Mouse (Mus musculus) intestine, embryonic 15.5 days (tissue): Measurements from ENCODE around the gene Bcl11b. TPM values are rescaled to one million over a fixed set of nuclear protein-coding genes. Genes with fewer than 3 reads are reported as not detected.

Experiments
- ATAC-seq: fragments of 200-750 bp; cut with Nextera tagmentation; 2 replicates; pipeline ENCODE4 v1.8.0; 2017; ENCODE audit warnings: moderate TSS enrichment, moderate library complexity
- H3K27ac ChIP-seq: fragments of 300-500 bp; sonication (generic); 2 replicates; pipeline ENCODE4 v1.5.1; 2015; ENCODE audit warnings: mild to moderate bottlenecking, inconsistent platforms
- H3K27me3 ChIP-seq: fragments of 300-500 bp; sonication (generic); replicated peaks from 2 replicates; pipeline ENCODE4 v1.6.1; 2015; ENCODE audit warnings: inconsistent platforms
- H3K36me3 ChIP-seq: fragments of 300-500 bp; sonication (generic); 2 replicates; pipeline ENCODE4 v1.6.1; 2015; ENCODE audit warnings: inconsistent platforms
- H3K4me1 ChIP-seq: fragments of 300-500 bp; sonication (generic); replicated peaks from 2 replicates; pipeline ENCODE4 v1.6.1; 2015; ENCODE audit warnings: inconsistent platforms
- H3K4me2 ChIP-seq: fragments of 300-500 bp; sonication (generic); replicated peaks from 2 replicates; pipeline ENCODE4 v1.6.1; 2015; ENCODE audit warnings: mild to moderate bottlenecking, inconsistent platforms
- H3K4me3 ChIP-seq: fragments of 300-500 bp; sonication (generic); replicated peaks from 2 replicates; pipeline ENCODE4 v1.5.1; 2015; ENCODE audit warnings: inconsistent platforms
- H3K9ac ChIP-seq: fragments of 300-500 bp; sonication (generic); 2 replicates; pipeline ENCODE4 v1.6.1; 2015; ENCODE audit warnings: inconsistent platforms
- H3K9me3 ChIP-seq: fragments of 300-500 bp; sonication (generic); 2 replicates; pipeline ENCODE4 v1.6.1; 2016; ENCODE audit warnings: inconsistent platforms
- WGBS: fragments of 180-500 bp; shearing (Covaris S2); methylation state at CpG from one replicate; pipeline ENCODE4 v1.1.7; 2015; 5-methylcytosine and 5-hydroxymethylcytosine counted together
- polyA plus RNA-seq: library from polyadenylated mRNA; unstranded; fragments of >200 nt; fragmentation: Nextera tagmentation; extraction: Ambion mirVana; gene quantifications from 2 replicates; pipeline ENCODE4 v1.2.1, GENCODE M21; 2015

The Bcl11b gene
- polyA plus RNA-seq, 1 experiment from 2014 or later = 6.9 TPM

DNA sequence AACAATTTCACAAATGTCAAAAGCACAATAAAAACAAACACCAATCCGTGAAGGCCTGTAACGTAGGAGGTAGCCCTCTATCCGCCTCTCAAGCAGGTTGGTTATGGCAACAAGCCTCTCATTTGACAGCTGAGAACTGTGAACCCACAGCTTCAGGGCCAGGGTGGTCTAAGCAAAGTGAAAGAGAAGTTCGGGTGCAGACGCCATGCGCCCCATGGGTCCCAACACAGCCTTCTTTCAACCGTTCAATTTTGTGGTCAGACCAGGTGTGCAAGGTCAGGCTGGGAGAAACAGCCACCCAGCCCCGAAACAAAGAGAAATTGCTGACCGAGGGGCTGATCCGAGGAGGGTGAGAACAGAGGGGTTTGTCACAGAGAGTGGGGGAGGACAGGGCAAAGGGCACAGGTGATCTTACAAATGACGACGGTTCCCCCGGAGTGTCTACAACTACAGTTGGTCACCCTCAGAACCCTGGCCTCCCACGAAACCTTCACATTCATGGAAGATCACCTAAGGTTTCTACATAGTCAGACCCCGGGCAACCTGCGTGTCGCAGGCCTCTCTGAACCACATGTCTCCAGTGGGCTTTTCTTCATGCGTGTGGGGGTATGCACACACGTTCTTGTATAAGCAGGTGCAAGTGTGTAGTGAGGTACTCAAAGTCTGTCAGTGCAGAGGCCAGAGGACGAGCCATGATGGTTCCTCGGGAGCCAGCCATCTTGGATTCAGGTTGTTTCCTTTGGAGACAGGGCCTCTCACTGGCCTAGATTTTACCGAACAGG, 77.1 kb downstream of the Bcl11b start:
- Histone ChIP-seq H3K4me3 (no peak overlapping the region), H3K4me2 (no peak overlapping the region), H3K27me3 (no peaks in the 10 kb centered on the region), H3K4me1 (peaks cover 29% of the 10 kb centered on the region), H3K9me3 (no peaks in the 10 kb centered on the region), H3K9ac (no peak overlapping the region), H3K36me3 (no peaks in the 10 kb centered on the region), H3K27ac (no peak overlapping the region)
- ATAC-seq = no peak
- 91% methylated on average over 22 of the region's 22 CpGs for WGBS

DNA sequence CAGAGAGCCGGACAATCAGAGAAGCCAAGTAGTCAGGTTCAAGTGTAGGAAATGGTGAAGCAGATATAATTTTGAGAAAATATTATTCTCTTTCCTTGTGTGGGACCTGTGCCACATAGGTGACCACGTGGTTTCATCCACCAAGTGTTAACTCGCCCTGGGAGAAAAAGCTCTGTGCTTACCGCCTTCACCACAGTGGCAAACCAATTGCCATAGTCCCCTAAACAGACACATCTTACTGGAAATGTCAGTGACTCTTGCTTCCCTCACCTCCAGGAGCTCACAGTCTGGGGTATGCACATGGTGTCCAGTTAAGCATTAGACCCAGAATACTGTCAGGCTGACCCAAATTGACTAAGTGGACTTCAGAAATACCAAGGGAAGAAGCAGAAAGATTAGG, 78.7 kb downstream of the Bcl11b start:
- ATAC-seq = no peak
- H3K4me2 ChIP-seq = no peak overlapping the region
- H3K9me3 ChIP-seq = no peaks in the 10 kb centered on the region
- H3K9ac ChIP-seq = no peak overlapping the region
- H3K4me3 ChIP-seq = no peak overlapping the region
- WGBS = 90% methylated on average over 4 of the region's 4 CpGs
- H3K27ac ChIP-seq = no peak overlapping the region
- H3K27me3 ChIP-seq = no peaks in the 10 kb centered on the region
- H3K4me1 ChIP-seq = peaks cover 23% of the 10 kb centered on the region
- H3K36me3 ChIP-seq = no peaks in the 10 kb centered on the region

DNA sequence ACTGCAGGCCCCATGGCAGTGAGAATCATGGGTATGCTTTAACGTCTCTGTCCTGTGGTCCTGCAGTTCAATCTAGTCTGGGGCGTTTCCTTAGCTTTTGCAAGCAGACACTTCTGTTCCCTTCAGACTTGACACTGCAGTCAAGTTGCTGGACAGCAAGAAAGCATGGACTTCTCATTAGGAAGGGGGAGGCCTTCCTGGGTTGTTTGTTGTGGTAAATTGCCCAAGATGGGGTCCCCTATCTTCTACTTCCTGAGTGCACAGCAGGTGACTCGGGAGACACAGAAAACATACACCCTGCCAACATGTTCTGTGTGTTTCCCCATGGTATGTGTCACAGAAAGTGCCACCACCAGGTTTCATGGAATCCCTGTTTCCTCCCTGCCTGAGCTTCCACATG, 79.4 kb downstream of the Bcl11b start:
- H3K27me3 ChIP-seq = no peaks in the 10 kb centered on the region
- no peak overlapping the region for H3K4me2 ChIP-seq
- peaks cover 21% of the 10 kb centered on the region for H3K4me1 ChIP-seq
- H3K4me3 ChIP-seq = no peak overlapping the region
- 49% methylated on average over 3 of the region's 3 CpGs for WGBS
- no peak for ATAC-seq
- H3K9me3 ChIP-seq = no peaks in the 10 kb centered on the region
- no peak overlapping the region for H3K9ac ChIP-seq
- no peaks in the 10 kb centered on the region for H3K36me3 ChIP-seq
- no peak overlapping the region for H3K27ac ChIP-seq

DNA sequence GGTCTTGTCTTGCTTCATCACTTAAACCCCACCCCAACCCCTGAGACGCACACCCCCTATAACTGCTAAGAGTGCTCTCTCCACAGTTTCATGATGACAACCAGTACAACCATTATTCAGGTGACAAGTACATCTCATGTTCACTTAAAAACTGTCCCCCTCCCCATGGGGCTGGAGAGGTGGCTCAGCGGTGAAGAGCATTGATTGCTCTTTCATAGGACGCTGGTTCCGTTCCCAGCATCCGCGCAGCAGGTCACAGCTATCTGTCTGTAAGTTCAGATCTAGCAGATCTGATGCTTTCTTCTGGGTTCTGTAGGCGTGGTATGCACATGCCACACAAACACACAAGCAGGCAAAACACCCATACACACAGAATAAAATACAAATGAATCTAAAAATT, 81.2 kb downstream of the Bcl11b start:
- no peak overlapping the region for H3K4me2 ChIP-seq
- H3K4me3 ChIP-seq = no peak overlapping the region
- peaks cover 14% of the 10 kb centered on the region for H3K4me1 ChIP-seq
- no peak overlapping the region for H3K9ac ChIP-seq
- no peak overlapping the region for H3K27ac ChIP-seq
- WGBS = 95% methylated on average over 7 of the region's 7 CpGs
- peaks cover 2% of the 10 kb centered on the region for H3K36me3 ChIP-seq
- H3K9me3 ChIP-seq = no peaks in the 10 kb centered on the region
- no peaks in the 10 kb centered on the region for H3K27me3 ChIP-seq
- ATAC-seq = no peak

DNA sequence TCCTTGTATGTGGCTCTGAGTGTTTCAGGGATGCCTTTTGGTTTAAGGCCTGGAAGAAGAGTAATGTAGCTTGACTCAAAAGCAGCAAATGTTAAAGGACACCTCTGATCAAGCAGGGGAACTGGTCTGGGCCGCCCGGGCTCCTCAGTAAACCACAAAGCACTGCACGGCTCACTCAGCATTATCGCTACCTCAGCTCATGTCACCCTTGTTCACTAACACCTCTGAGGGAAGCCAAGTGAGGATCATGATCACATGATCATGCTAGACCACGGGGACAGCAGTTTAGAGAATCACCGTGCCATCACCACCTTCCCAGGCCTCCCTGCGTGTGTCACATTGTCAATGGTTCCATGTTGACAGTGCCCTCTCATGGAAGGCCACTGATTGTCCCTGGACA, 81.8 kb downstream of the Bcl11b start:
- no peak overlapping the region for H3K9ac ChIP-seq
- WGBS = 89% methylated on average over 7 of the region's 7 CpGs
- H3K36me3 ChIP-seq = peaks cover 8% of the 10 kb centered on the region
- peaks cover 14% of the 10 kb centered on the region for H3K4me1 ChIP-seq
- H3K4me3 ChIP-seq = no peak overlapping the region
- ATAC-seq = no peak
- no peak overlapping the region for H3K4me2 ChIP-seq
- no peaks in the 10 kb centered on the region for H3K27me3 ChIP-seq
- H3K9me3 ChIP-seq = peaks cover 3% of the 10 kb centered on the region; the same call in 1 of the 2 replicates
- no peak overlapping the region for H3K27ac ChIP-seq

DNA sequence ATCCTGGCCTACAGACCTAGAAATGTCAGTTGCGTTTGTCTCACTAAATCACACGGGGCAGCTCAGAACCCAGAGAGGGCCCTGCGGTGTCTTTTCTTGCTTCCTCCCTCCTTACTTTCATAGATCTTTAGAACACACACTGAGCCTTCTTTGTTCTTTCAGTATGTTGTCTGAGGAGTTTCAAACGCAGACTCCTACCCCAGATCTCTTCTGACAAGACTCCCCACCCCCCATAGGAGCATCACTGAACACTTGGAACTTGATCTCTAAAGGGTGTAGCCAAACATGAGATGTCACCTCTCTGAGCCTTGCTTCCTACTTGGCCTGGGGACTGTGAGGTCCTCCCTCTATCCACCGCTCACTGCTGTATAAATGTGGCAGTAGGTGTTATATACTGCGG, 82.2 kb downstream of the Bcl11b start:
- WGBS = 71% methylated on average over 6 of the region's 6 CpGs
- no peak for ATAC-seq
- no peak overlapping the region for H3K9ac ChIP-seq

DNA sequence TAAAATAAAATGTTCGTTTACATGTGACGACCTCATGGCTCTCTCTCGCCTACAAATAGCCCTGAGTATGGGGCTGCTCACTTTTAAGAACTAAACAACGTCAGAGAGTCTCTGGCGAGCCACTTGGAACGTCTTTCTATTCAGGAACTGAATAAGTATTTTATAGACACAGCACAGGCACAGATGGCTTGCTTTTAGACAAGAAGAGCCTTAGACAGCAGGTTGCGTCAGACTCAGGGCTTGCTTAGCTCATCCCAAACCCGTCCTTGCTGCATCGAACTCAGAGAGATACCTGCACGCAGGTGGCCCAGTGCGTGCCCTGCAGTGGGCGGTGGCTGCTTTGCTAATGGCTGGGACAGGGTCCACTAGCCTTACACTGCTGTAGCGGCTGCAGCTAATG, 82.7 kb downstream of the Bcl11b start:
- no peak; the same call in 1 of the 2 replicates for ATAC-seq
- no peak overlapping the region for H3K27ac ChIP-seq
- H3K4me1 ChIP-seq = peaks cover 14% of the 10 kb centered on the region
- no peaks in the 10 kb centered on the region for H3K27me3 ChIP-seq
- peaks cover 11% of the 10 kb centered on the region; the same call in 1 of the 2 replicates for H3K9me3 ChIP-seq
- peaks cover 17% of the 10 kb centered on the region for H3K36me3 ChIP-seq
- no peak overlapping the region for H3K4me3 ChIP-seq
- WGBS = 46% methylated on average over 13 of the region's 13 CpGs
- no peak overlapping the region for H3K4me2 ChIP-seq
- H3K9ac ChIP-seq = no peak overlapping the region

More for the DNA sequence above, 82.2 kb downstream of the Bcl11b start:
- Histone ChIP-seq H3K36me3 (peaks cover 12% of the 10 kb centered on the region), H3K4me1 (peaks cover 14% of the 10 kb centered on the region), H3K27me3 (no peaks in the 10 kb centered on the region), H3K4me2 (no peak overlapping the region), H3K9me3 (peaks cover 7% of the 10 kb centered on the region; the same call in 1 of the 2 replicates), H3K27ac (no peak overlapping the region), H3K4me3 (no peak overlapping the region)

DNA sequence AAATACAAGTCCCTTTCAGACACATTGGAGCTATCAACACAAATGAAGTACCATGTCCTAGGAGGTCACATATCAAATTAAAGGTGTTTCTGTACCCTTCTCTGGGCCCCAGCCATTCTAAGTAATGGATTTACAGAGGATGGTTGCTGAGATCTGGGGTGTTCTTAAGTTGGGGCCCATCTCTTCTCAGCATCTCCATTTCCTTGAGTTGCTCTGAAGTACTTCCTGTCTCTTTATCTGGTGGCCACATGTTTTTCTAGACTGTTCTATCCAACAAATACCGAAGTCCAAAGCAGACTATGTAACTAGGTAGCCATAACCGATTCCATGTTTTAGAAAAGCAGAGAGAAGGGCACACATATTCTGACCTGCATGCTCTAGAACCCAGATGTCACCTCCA, 83.3 kb downstream of the Bcl11b start:
- Histone ChIP-seq H3K9me3 (peaks cover 11% of the 10 kb centered on the region; the same call in 1 of the 2 replicates), H3K27ac (no peak overlapping the region), H3K4me2 (no peak overlapping the region), H3K27me3 (no peaks in the 10 kb centered on the region), H3K9ac (no peak overlapping the region), H3K4me1 (peaks cover 10% of the 10 kb centered on the region), H3K36me3 (peaks cover 22% of the 10 kb centered on the region), H3K4me3 (no peak overlapping the region)
- no peak for ATAC-seq
- WGBS = 84% methylated on average over 2 of the region's 2 CpGs

DNA sequence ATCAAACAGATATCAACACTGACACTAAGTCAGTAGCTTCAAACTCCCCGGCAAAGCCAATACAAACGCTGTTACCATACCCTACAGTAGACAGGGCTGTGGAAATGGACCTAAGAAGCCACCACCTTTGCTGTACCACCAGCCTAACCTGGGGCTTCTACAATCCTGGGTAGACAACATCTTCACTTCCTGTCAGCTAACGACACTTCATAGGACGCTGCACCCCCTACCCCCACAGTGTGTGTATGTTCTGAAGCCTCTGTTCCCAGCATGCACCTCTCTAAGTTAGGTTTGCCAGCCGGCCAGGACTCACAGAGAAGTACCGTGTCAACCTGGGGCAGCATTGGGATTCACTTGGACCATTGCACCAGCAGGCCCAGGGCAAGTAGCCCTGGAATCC, 84.6 kb downstream of the Bcl11b start:
- no peak overlapping the region for H3K4me3 ChIP-seq
- peaks cover 8% of the 10 kb centered on the region for H3K4me1 ChIP-seq
- no peak for ATAC-seq
- no peak overlapping the region for H3K9ac ChIP-seq
- WGBS = 91% methylated on average over 6 of the region's 6 CpGs
- peaks cover 22% of the 10 kb centered on the region for H3K36me3 ChIP-seq
- H3K27ac ChIP-seq = no peak overlapping the region
- no peak overlapping the region for H3K4me2 ChIP-seq
- peaks cover 11% of the 10 kb centered on the region; the same call in 1 of the 2 replicates for H3K9me3 ChIP-seq
- H3K27me3 ChIP-seq = no peaks in the 10 kb centered on the region

DNA sequence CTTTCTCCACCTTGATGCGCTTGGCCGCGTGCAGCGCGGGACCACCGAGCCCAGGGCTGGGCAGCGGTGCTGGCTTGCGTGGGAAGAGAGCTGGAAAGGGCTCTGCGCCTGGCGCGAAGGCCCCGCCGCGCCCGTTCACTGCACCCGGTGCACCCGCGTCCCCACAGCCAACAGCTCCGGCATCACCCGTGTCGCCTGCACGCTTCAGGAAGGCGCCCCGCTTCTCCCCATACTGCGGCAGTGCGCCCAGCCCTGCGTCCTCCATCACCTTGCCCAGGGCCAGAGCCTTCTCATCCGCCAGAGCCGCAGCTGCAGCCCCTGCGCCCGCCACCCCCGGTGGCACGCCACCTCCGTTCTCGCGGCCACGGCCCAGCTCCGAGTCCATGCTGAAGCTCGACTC, 87.4 kb downstream of the Bcl11b start:
- Histone ChIP-seq H3K9ac (no peak overlapping the region), H3K27ac (no peak overlapping the region), H3K4me1 (peaks cover 3% of the 10 kb centered on the region), H3K27me3 (no peaks in the 10 kb centered on the region), H3K4me3 (no peak overlapping the region), H3K9me3 (peaks cover 11% of the 10 kb centered on the region; the same call in 1 of the 2 replicates), H3K4me2 (no peak overlapping the region), H3K36me3 (peaks cover 22% of the 10 kb centered on the region)
- ATAC-seq = no peak
- 96% methylated on average over 39 of the region's 39 CpGs for WGBS

DNA sequence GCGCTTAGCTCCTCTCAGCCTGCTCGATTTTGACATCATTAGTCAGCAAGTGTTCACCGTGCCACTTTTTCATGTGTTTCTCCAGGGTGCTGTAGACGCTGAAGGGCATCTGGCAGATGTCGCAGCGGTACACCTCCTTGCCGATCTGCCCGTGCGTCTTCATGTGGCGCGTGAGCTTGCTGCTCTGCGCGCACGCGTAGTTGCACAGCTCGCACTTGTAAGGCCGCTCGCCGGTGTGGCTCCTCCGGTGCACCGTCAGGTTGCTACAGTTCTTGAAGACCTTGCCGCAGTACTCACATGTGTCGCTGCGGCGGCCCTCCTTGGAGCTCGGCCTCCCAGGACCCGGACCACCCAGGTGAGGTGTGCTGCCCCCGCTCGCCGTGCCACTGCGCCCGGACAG, 88.0 kb downstream of the Bcl11b start:
- H3K4me2 ChIP-seq = no peak overlapping the region
- WGBS = 97% methylated on average over 32 of the region's 32 CpGs

DNA sequence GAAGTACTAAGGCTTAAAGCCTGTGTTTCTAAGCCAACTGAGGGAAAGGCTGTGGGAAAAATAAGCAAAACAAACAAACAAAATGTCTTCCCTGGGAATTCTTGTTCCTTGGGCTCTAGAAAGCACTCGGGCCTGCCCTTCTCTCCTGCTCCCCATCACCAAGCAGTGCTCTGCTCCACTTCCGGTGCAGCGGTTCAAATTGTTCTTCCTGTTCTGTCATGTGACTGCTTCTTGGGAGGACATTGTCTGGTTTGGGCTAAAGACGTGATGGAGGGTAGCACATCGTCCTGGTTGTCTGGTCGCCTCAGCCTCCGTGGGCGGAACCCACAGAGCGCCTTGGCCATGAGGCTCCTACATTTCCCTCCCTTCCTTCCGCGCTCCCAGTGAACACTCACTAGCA, 94.6 kb downstream of the Bcl11b start:
- 83% methylated on average over 11 of the region's 11 CpGs for WGBS
- no peak overlapping the region for H3K27ac ChIP-seq
- H3K4me1 ChIP-seq = no peaks in the 10 kb centered on the region
- no peaks in the 10 kb centered on the region for H3K36me3 ChIP-seq
- H3K9me3 ChIP-seq = no peaks in the 10 kb centered on the region
- H3K27me3 ChIP-seq = no peaks in the 10 kb centered on the region
- no peak overlapping the region for H3K9ac ChIP-seq
- no peak for ATAC-seq
- H3K4me3 ChIP-seq = no peak overlapping the region
- H3K4me2 ChIP-seq = no peak overlapping the region

More for the DNA sequence above, 88.0 kb downstream of the Bcl11b start:
- Histone ChIP-seq H3K27ac (no peak overlapping the region), H3K4me1 (no peaks in the 10 kb centered on the region), H3K9ac (no peak overlapping the region), H3K36me3 (peaks cover 22% of the 10 kb centered on the region), H3K9me3 (peaks cover 11% of the 10 kb centered on the region; the same call in 1 of the 2 replicates), H3K4me3 (no peak overlapping the region), H3K27me3 (no peaks in the 10 kb centered on the region)
- ATAC-seq = no peak

DNA sequence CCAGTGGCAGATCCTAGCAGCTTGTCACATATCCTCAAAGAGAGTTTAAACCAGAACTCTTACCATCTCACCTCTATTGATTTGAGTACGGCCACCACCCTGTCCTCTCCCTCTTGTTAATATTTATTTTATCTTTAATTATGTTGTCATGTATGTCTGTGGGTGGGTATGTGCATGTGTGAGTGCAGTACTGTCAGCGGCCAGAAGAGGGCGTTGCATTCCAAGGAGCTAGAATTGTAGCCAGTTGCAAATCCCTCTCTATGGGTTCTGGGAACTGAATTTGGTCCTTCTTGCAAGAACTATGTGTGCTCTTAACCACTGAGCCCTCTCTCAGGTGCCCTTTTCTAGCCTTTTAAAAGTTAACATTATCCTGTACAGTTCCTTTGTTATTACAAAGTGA, 98.1 kb downstream of the Bcl11b start:
- H3K4me1 ChIP-seq = no peaks in the 10 kb centered on the region
- no peak overlapping the region for H3K9ac ChIP-seq
- H3K27me3 ChIP-seq = no peaks in the 10 kb centered on the region
- H3K36me3 ChIP-seq = no peaks in the 10 kb centered on the region
- no peaks in the 10 kb centered on the region for H3K9me3 ChIP-seq
- H3K27ac ChIP-seq = no peak overlapping the region
- no peak overlapping the region for H3K4me3 ChIP-seq
- 90% methylated on average over 3 of the region's 3 CpGs for WGBS
- no peak overlapping the region for H3K4me2 ChIP-seq
- no peak for ATAC-seq
